Mouse (Mus musculus) embryonic fibroblast, embryonic 13.5 days (primary cell): ENCODE results near the gene Olfr410.

Experiments used
- CTCF ChIP-seq: IDR thresholded peaks from 2 replicates; pipeline ENCODE4 v1.5.1; 2011; ENCODE audit warnings: mild to moderate bottlenecking, control low read depth, low read length, moderate library complexity, borderline replicate concordance; ENCODE audit not compliant: insufficient read depth
- POLR2A ChIP-seq: IDR thresholded peaks from 2 replicates; pipeline ENCODE4 v1.6.1; 2011; ENCODE audit warnings: low read depth, mild to moderate bottlenecking, control low read depth, low read length, moderate library complexity

DNA sequence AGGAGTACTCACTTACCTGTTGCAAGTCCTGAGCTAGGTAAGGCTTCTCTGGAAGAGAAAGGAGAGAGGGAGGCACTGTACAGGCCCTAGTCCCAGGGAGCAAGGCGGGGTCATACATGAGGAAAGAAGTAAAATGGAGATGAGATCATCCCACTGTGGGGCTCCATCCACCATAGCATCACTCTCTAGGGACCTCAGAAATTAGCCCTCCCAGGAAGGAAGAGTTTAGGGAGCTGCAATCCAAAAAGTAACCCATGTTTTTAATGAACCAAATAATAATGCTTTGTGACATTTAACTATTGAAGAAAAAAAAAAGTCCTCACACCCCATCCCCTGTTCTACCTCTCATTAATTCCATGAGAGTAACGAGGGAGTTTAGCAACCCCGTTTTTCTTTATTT is 14.7 kb upstream of the Olfr410 start, which contains the start of gene Olfr411:
- TF ChIP-seq CTCF (no peak), POLR2A (no peak)
